In the genomic region with DNA sequence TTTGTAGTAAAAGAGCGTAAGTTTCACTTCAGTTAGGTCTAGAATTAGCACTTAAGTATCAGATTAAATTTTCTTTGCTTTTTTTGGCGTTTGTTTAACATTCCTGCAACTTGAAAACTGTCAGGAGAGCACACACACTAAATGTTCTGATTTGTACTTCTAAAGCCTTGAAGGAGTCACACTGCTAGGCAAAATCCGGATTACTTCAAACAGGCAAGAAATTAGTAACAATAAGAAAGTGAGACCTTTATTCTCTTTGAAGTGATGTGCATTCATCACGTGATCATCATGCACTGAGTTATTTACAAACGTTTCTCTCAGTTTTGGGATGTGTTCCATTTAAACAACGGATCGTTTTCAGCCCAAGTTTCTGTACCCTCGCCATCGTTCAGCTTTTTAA, we compare ENCODE assay signal across 7 mouse cellular contexts. TPM values are rescaled to one million over a fixed set of nuclear protein-coding genes. Genes with fewer than 3 reads are reported as not detected.
DNase-seq lines count a peak whose midpoint lies in the region; ATAC-seq and TF ChIP-seq lines count a peak whose summit lies in the region.

No protein-coding gene starts in this region.

- TF ChIP-seq CTCF in lung, adult 2 months (IDR thresholded peaks at IDR 0.05; ENCODE audit: insufficient read depth, low read length) = no peak

- H3K9me3 ChIP-seq in forebrain, embryonic 14.5 days (replicated peaks; ENCODE audit: control insufficient read depth, low read length) = no peaks in the 10 kb centered on the region
- no peaks in the 10 kb centered on the region for H3K9me3 ChIP-seq in limb, embryonic 13.5 days

- H3K9ac ChIP-seq in forebrain, embryonic 14.5 days (ENCODE audit: low read length) = no peak overlapping the region
- H3K9ac ChIP-seq in limb, embryonic 13.5 days = no peak overlapping the region

- ATAC-seq in forebrain, embryonic 14.5 days = no peak
- no peak for ATAC-seq in limb, embryonic 13.5 days (ENCODE audit: low FRiP score, low read depth)

- no peak for DNase-seq in lung, adult 2 months
- no peak for DNase-seq in lung, postnatal 25 days (ENCODE audit: low spot score)
- DNase-seq in forebrain, embryonic 14.5 days (ENCODE audit: low spot score) = peak; percentile 10
- peak; percentile 22 for DNase-seq in splenic B cell, adult 2 months (ENCODE audit: low read depth, low spot score)
- no peak for DNase-seq in spleen, adult 18-20 months
- DNase-seq in embryo, embryonic 10 days (ENCODE audit: low spot score) = no peak

- no peaks in the 10 kb centered on the region; the same call in none of the 2 replicates for H3K4me1 ChIP-seq in lung, adult 2 months (ENCODE audit: control insufficient read depth, insufficient read depth, low read length)
- H3K4me1 ChIP-seq in forebrain, embryonic 14.5 days (ENCODE audit: control insufficient read depth, insufficient read depth, low read length) = peaks cover 18% of the 10 kb centered on the region
- peaks cover 20% of the 10 kb centered on the region for H3K4me1 ChIP-seq in limb, embryonic 13.5 days

- 22% methylated on average over 9 of the region's 9 CpGs for WGBS in lung, adult 2 months
- WGBS in forebrain, embryonic 14.5 days = 33% methylated on average over 9 of the region's 9 CpGs
- WGBS in limb, embryonic 13.5 days = 38% methylated on average over 9 of the region's 9 CpGs

- no peaks in the 10 kb centered on the region for H3K36me3 ChIP-seq in forebrain, embryonic 14.5 days (ENCODE audit: control insufficient read depth, insufficient read depth, low read length)
- H3K36me3 ChIP-seq in limb, embryonic 13.5 days = no peaks in the 10 kb centered on the region
- H3K36me3 ChIP-seq in splenic B cell, adult 2 months (ENCODE audit: control insufficient read depth, insufficient read depth, low read length, poor library complexity, severe bottlenecking) = no peaks in the 10 kb centered on the region

- TF ChIP-seq POLR2A in lung, adult 2 months (IDR thresholded peaks at IDR 0.05; ENCODE audit: borderline replicate concordance, extremely low read depth, low read depth, low read length) = no peak

- peak overlapping the region; percentile 27 for H3K4me3 ChIP-seq in lung, adult 2 months (replicated peaks; ENCODE audit: extremely low read depth, low read depth, low read length)
- peak overlapping the region; percentile 89; the same call in 1 of the 2 replicates for H3K4me3 ChIP-seq in forebrain, embryonic 14.5 days (ENCODE audit: low read depth, low read length)
- peak overlapping the region; percentile 86 for H3K4me3 ChIP-seq in limb, embryonic 13.5 days

- peak overlapping the region; percentile 85 for H3K4me2 ChIP-seq in forebrain, embryonic 14.5 days (ENCODE audit: low read length)
- H3K4me2 ChIP-seq in limb, embryonic 13.5 days (replicated peaks) = peak overlapping the region; percentile 66

- H3K27me3 ChIP-seq in forebrain, embryonic 14.5 days (replicated peaks; ENCODE audit: control insufficient read depth, insufficient read depth, low read length) = no peaks in the 10 kb centered on the region
- H3K27me3 ChIP-seq in limb, embryonic 13.5 days = no peaks in the 10 kb centered on the region
- H3K27me3 ChIP-seq in splenic B cell, adult 2 months (ENCODE audit: control insufficient read depth, insufficient read depth, low read length, poor library complexity, severe bottlenecking) = no peaks in the 10 kb centered on the region

- H3K27ac ChIP-seq in forebrain, embryonic 14.5 days (ENCODE audit: low read depth, low read length) = no peak overlapping the region
- no peak overlapping the region for H3K27ac ChIP-seq in limb, embryonic 13.5 days

RNA-seq across cellular contexts. Expression of a gene that starts 1.4 kb away (rescaled TPM):
- 4.8 and 7.2 TPM in 2 replicates for polyA plus RNA-seq in lung, adult 2 months (2012; rRNA removed)
- polyA plus RNA-seq in forebrain, embryonic 14.5 days (2014; fragmentation: Nextera tagmentation; extraction: Ambion mirVana) = 1.3 and 1.7 TPM in 2 replicates
- polyA plus RNA-seq in limb, embryonic 13.5 days (2015; fragmentation: Nextera tagmentation; extraction: Ambion mirVana) = 3.3 and 4.0 TPM in 2 replicates

RNA-seq across cellular contexts. Expression of a gene that starts 1.6 kb away (rescaled TPM):
- 7.9 and 13.4 TPM in 2 replicates for polyA plus RNA-seq in lung, adult 2 months (2012; rRNA removed)
- 70.2 and 75.5 TPM in 2 replicates for polyA plus RNA-seq in forebrain, embryonic 14.5 days (2014; fragmentation: Nextera tagmentation; extraction: Ambion mirVana)
- polyA plus RNA-seq in limb, embryonic 13.5 days (2015; fragmentation: Nextera tagmentation; extraction: Ambion mirVana) = 25.7 and 28.0 TPM in 2 replicates

Comparison
In these comparisons a context has a peak if more than half of its experiments do, and no peak if none do; other contexts are left out.
1. DNase-seq: peak in forebrain, embryonic 14.5 days (single experiment) and splenic B cell, adult 2 months (single experiment); none in lung, adult 2 months (single experiment), lung, postnatal 25 days (single experiment), spleen, adult 18-20 months (0 of 2) and embryo, embryonic 10 days (single experiment).
2. H3K4me3 ChIP-seq: peak in every context shown above with its lines; median percentile 89 in forebrain, embryonic 14.5 days; 86 in limb, embryonic 13.5 days; 27 in lung, adult 2 months.